Mouse (Mus musculus) liver, adult 2 months (tissue): ENCODE results near the gene Mllt10. TPM values are rescaled to one million over a fixed set of nuclear protein-coding genes. Genes with fewer than 3 reads are reported as not detected.
A peak's percentile ranks its signal among the peaks of the same experiment; 100 is the strongest.

Experiments used
- DNase-seq: peaks from one replicate; pipeline ENCODE4 v3.0.0-alpha.2; 2011; ENCODE audit warnings: low read depth, low spot score; ENCODE audit errors: extremely low read depth
- H3K27ac ChIP-seq: fragments of 200-500 bp; replicated peaks from 2 replicates; pipeline ENCODE4 v1.5.1; 2012; ENCODE audit warnings: low read depth, mild to moderate bottlenecking, control low read depth, inconsistent platforms, low read length; ENCODE audit not compliant: insufficient read depth
- H3K27me3 ChIP-seq: fragments of 200-500 bp; 2 replicates; pipeline ENCODE4 v1.6.1; 2012; ENCODE audit warnings: mild to moderate bottlenecking, moderate library complexity, low read length, inconsistent platforms; ENCODE audit not compliant: control insufficient read depth, insufficient read depth
- H3K36me3 ChIP-seq: fragments of 200-500 bp; 2 replicates; pipeline ENCODE4 v1.6.1; 2012; ENCODE audit warnings: low read length, inconsistent platforms; ENCODE audit not compliant: control insufficient read depth, insufficient read depth
- H3K4me1 ChIP-seq: fragments of 200-500 bp; 2 replicates; pipeline ENCODE4 v1.6.1; 2011; ENCODE audit warnings: low read length; ENCODE audit not compliant: control insufficient read depth, insufficient read depth
- H3K4me3 ChIP-seq: fragments of 200-500 bp; 2 replicates; pipeline ENCODE4 v1.5.1; 2011; ENCODE audit warnings: low read depth, mild to moderate bottlenecking, control low read depth, low read length, moderate library complexity; ENCODE audit not compliant: insufficient read depth
- H3K79me2 ChIP-seq: fragments of 200-500 bp; 2 replicates; pipeline ENCODE4 v1.6.1; 2012; ENCODE audit warnings: inconsistent platforms, mild to moderate bottlenecking, low read length, moderate library complexity; ENCODE audit not compliant: control insufficient read depth, insufficient read depth
- H3K9ac ChIP-seq: fragments of 200-500 bp; 2 replicates; pipeline ENCODE4 v1.6.1; 2012; ENCODE audit warnings: low read depth, mild to moderate bottlenecking, control low read depth, inconsistent platforms, low read length
- CTCF ChIP-seq: fragments of 200-500 bp; IDR thresholded peaks from 2 replicates; pipeline ENCODE4 v1.5.1; 2011; ENCODE audit warnings: low read depth, low read length, control low read depth
- POLR2A ChIP-seq: fragments of 200-500 bp; IDR thresholded peaks from 2 replicates; pipeline ENCODE4 v1.6.1; 2011; ENCODE audit warnings: low read length, control low read depth; ENCODE audit not compliant: insufficient read depth; ENCODE audit errors: extremely low read depth
- WGBS: fragments of 180-500 bp; shearing (Covaris S2); methylation state at CpG from one replicate; pipeline ENCODE4 v1.1.7; 2018; 5-methylcytosine and 5-hydroxymethylcytosine counted together
- polyA plus RNA-seq: library from polyadenylated mRNA; depleted of rRNA; stranded (reverse); fragments of >200 nt; gene quantifications from 2 replicates; pipeline ENCODE4 v1.2.3, GENCODE M21; 2012
- total RNA-seq: library from RNA; depleted of rRNA; stranded (reverse); fragments of >200 nt; gene quantifications from 2 replicates; pipeline ENCODE4 v1.2.3, GENCODE M21; 2014

Gene Mllt10
- total and polyA plus RNA-seq, 2 experiments: 16.7 to 18.0 TPM

GRCm38 (mm10) chr2:18060396-18060795, 5.4 kb downstream of the Mllt10 start:
- no peak for DNase-seq
- H3K79me2 ChIP-seq: peaks cover 2% of the 10 kb centered on the region
- H3K4me3 ChIP-seq: no peak overlapping the region
- peaks cover 3% of the 10 kb centered on the region; the same call in 1 of the 2 replicates for H3K4me1 ChIP-seq
- H3K27me3 ChIP-seq: no peaks in the 10 kb centered on the region
- no peak overlapping the region for H3K27ac ChIP-seq
- no peak overlapping the region for H3K9ac ChIP-seq
- H3K36me3 ChIP-seq: no peaks in the 10 kb centered on the region
- TF ChIP-seq CTCF: no peak
- no peak for TF ChIP-seq POLR2A
- 100% methylated on average over 1 of the region's 1 CpGs for WGBS

DNA sequence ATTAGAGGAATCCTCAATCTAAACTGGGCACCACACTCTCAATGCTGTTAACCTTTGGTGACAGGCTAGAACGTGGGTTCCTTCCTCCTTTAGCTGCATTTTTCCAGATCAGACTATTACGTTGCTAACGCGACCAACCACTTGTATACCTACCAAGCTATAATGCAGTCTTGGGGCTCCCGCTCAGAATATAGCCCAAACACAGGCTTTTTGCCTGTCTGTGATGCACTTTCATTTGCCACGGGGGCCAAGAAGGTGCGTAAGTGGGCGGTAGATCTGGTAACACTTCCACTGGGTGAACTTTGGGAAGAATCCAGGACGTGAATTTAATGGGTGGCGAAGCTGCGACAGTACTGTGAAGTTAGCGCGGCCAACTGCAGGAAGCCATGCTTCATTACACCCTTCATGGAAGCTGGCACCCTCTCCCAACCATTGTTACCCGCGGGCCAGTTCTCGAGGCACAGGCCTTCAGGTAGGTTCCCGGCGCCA, 8.8 kb downstream of the Mllt10 start:
- WGBS: 0% methylated on average over 18 of the region's 18 CpGs
- DNase-seq: peak; percentile 77

DNA sequence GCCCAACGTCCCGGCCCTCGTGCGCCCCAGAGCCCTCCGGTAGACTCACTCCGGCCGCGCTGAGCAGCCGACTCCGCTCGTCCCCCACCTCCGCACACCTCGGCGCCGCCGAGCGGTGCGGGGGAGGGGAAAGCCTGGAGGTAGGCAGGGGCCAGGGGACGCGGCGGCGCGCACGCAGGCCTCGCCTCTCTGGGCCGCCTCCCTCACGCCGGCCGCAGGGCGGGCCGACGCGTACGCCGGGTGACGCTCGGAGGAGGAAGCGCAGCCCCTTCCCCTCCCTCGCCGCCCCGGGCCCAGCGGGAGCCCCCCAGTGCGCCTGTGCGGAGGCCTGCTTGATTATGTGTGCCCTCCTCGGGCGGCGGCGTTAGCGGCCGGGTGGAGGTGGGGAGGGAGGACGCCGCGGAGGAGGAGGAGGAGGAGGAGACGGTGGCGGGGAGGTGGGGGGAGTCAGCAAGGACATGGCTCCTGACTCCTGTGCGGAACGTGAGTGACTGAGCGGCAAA, 9.4 kb downstream of the Mllt10 start:
- H3K4me3 ChIP-seq: peak overlapping the region; percentile 99
- peak overlapping the region; percentile 100 for H3K9ac ChIP-seq
- H3K4me1 ChIP-seq: peaks cover 9% of the 10 kb centered on the region
- WGBS: under 1% methylated on average over 44 of the region's 58 CpGs
- peaks cover 12% of the 10 kb centered on the region for H3K79me2 ChIP-seq
- TF ChIP-seq POLR2A: peak; percentile 75
- no peak for TF ChIP-seq CTCF
- peak; percentile 65 for DNase-seq
- no peaks in the 10 kb centered on the region for H3K27me3 ChIP-seq
- peak overlapping the region; percentile 97 for H3K27ac ChIP-seq
- peaks cover 5% of the 10 kb centered on the region for H3K36me3 ChIP-seq

More for the DNA sequence above, 8.8 kb downstream of the Mllt10 start:
- peak overlapping the region; percentile 99 for H3K4me3 ChIP-seq
- H3K4me1 ChIP-seq: peaks cover 9% of the 10 kb centered on the region
- H3K9ac ChIP-seq: peak overlapping the region; percentile 100
- no peak for TF ChIP-seq POLR2A
- 0 out of 2 replicates have a peak, but pooled peaks have one; percentile 9 for TF ChIP-seq CTCF
- H3K27me3 ChIP-seq: no peaks in the 10 kb centered on the region
- peaks cover 11% of the 10 kb centered on the region for H3K79me2 ChIP-seq
- peaks cover 5% of the 10 kb centered on the region for H3K36me3 ChIP-seq
- peak overlapping the region; percentile 97 for H3K27ac ChIP-seq

DNA sequence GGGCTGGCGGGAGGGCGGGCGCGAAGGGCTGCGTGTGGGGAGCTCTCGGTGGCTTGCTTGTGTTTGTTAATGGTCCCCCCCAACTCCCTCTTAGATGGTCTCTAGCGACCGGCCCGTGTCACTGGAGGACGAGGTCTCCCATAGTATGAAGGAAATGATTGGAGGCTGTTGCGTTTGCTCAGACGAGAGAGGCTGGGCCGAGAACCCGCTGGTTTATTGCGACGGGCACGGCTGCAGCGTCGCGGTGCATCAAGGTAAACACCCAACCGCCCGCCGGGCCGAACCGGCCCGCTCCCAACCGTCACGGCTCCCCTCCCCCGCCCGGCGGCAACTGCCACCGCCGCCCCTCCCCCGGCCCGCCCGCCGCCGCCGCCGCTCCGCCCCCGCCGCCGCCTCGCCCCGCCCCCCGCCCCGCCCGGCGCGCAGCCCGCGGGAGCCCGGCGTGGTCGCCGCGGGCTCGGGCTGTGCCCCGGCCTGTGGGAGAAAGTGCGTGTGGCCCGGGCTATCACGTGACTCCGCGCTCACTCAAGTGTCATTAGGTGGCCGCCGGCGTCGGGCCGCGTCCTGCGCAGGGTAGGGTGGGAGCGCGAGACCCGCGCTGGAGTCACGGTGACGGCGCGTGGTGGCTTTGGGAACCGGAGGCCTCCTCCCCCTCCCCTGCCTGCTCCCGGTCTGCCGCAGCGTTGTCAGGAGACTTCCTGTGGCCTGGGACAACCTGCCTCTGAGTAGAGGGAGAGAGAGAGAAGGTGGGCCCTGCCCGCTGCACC, 10.1 kb downstream of the Mllt10 start:
- H3K27me3 ChIP-seq: no peaks in the 10 kb centered on the region
- 0% methylated on average over 56 of the region's 85 CpGs for WGBS
- TF ChIP-seq CTCF: no peak
- TF ChIP-seq POLR2A: peak; percentile 70
- H3K4me1 ChIP-seq: peaks cover 10% of the 10 kb centered on the region
- H3K36me3 ChIP-seq: peaks cover 6% of the 10 kb centered on the region
- peak overlapping the region; percentile 99 for H3K4me3 ChIP-seq
- peak overlapping the region; percentile 100 for H3K9ac ChIP-seq
- peak; percentile 58 for DNase-seq
- peaks cover 14% of the 10 kb centered on the region for H3K79me2 ChIP-seq
- peak overlapping the region; percentile 97 for H3K27ac ChIP-seq

- DNase-seq: no peak
- Histone ChIP-seq H3K36me3 (peaks cover 6% of the 10 kb centered on the region), H3K27me3 (no peaks in the 10 kb centered on the region), H3K4me3 (peak overlapping the region; percentile 84), H3K79me2 (peaks cover 14% of the 10 kb centered on the region), H3K4me1 (peaks cover 10% of the 10 kb centered on the region), H3K27ac (peak overlapping the region; percentile 75), H3K9ac (peak overlapping the region; percentile 87)
- TF ChIP-seq POLR2A (no peak), CTCF (no peak)
- WGBS: 5% methylated on average over 6 of the region's 6 CpGs
Measured at GRCm38 (mm10) chr2:18065708-18066030, 10.6 kb downstream of the Mllt10 start.

- H3K4me3 ChIP-seq: no peak overlapping the region
- TF ChIP-seq CTCF (no peak), POLR2A (no peak)
- 0 out of 2 replicates have a peak overlapping the region, but pooled peaks have one; percentile 13 for H3K9ac ChIP-seq
Measured at GRCm38 (mm10) chr2:18066436-18066835, 11.4 kb downstream of the Mllt10 start.

More at GRCm38 (mm10) chr2:18066436-18066835, 11.4 kb downstream of the Mllt10 start:
- Histone ChIP-seq H3K27ac (no peak overlapping the region; the same call in 1 of the 2 replicates), H3K27me3 (no peaks in the 10 kb centered on the region), H3K79me2 (peaks cover 14% of the 10 kb centered on the region), H3K4me1 (peaks cover 10% of the 10 kb centered on the region), H3K36me3 (peaks cover 10% of the 10 kb centered on the region)
- no peak for DNase-seq
